Mouse (Mus musculus) CH12.LX (cell line): Measurements from ENCODE around the gene Birc3. TPM values are rescaled to one million over a fixed set of nuclear protein-coding genes. Genes with fewer than 3 reads are reported as not detected.

Experiments used
- DNase-seq: peaks from one replicate; pipeline ENCODE4 v3.0.0-alpha.2; 2013; ENCODE audit errors: extremely low read depth
- H3K27ac ChIP-seq: 2 replicates; pipeline ENCODE4 v1.5.1; 2012; ENCODE audit warnings: low read depth, mild to moderate bottlenecking, control low read depth, moderate library complexity; ENCODE audit not compliant: insufficient read depth
- H3K27me3 ChIP-seq: replicated peaks from 2 replicates; pipeline ENCODE3; 2012; ENCODE audit warnings: inconsistent platforms
- H3K36me3 ChIP-seq, 2 experiments: replicated peaks in 1 of 2; 2 replicates each; pipeline versions ENCODE3 to v1.6.1; 2012; ENCODE audit warnings: inconsistent platforms in 1 of 2, low read length in 1 of 2, mild to moderate bottlenecking in 1 of 2, mixed read lengths in 1 of 2, moderate library complexity in 1 of 2; ENCODE audit not compliant: control insufficient read depth in 1 of 2, insufficient read depth in 1 of 2
- H3K4me1 ChIP-seq, 2 experiments: 2 replicates each; pipeline ENCODE4 v1.6.1; 2012; ENCODE audit warnings: inconsistent platforms in 1 of 2, moderate library complexity in 1 of 2; ENCODE audit not compliant: insufficient read depth in 2 of 2, control insufficient read depth in 1 of 2
- H3K4me2 ChIP-seq: 2 replicates; pipeline ENCODE4 v1.6.1; 2012; ENCODE audit warnings: low read depth, mild to moderate bottlenecking, control low read depth; ENCODE audit not compliant: poor library complexity, insufficient read depth, severe bottlenecking
- H3K4me3 ChIP-seq, 3 experiments: fragments of 150-350 bp in 1 of 3; sonication (generic) in 1 of 3; replicated peaks in 1 of 3; 2 replicates each; pipeline versions ENCODE3 to v1.5.1; 2011 to 2012; ENCODE audit warnings: low read depth in 2 of 3, low read length in 2 of 3, mild to moderate bottlenecking in 2 of 3, moderate library complexity in 2 of 3, control low read depth in 1 of 3, improper control_type of control experiment in 1 of 3, inconsistent platforms in 1 of 3, mixed read lengths in 1 of 3; ENCODE audit not compliant: poor library complexity in 1 of 3
- H3K79me2 ChIP-seq: replicated peaks from 2 replicates; pipeline ENCODE4 v1.6.1; 2012; ENCODE audit warnings: mild to moderate bottlenecking, moderate library complexity; ENCODE audit not compliant: control insufficient read depth, poor library complexity, insufficient read depth, severe bottlenecking; ENCODE audit errors: extremely low read depth
- H3K9ac ChIP-seq: 2 replicates; pipeline ENCODE4 v1.6.1; 2012; ENCODE audit warnings: low read depth, mild to moderate bottlenecking, control low read depth, moderate library complexity; ENCODE audit not compliant: insufficient read depth
- H3K9me3 ChIP-seq: replicated peaks from 2 replicates; pipeline ENCODE3; 2012; ENCODE audit warnings: low read length, inconsistent platforms, mixed read lengths
- BHLHE40 ChIP-seq: IDR thresholded peaks from 2 replicates; pipeline ENCODE4 v1.6.1; 2011; ENCODE audit warnings: mild to moderate bottlenecking, low read depth, low read length, improper control_type of control experiment
- E2F4 ChIP-seq: IDR thresholded peaks from 2 replicates; pipeline ENCODE4 v1.6.1; 2011; ENCODE audit warnings: low read depth, low read length, improper control_type of control experiment; ENCODE audit not compliant: insufficient replicate concordance
- GABPA ChIP-seq: IDR thresholded peaks from 2 replicates; pipeline ENCODE4 v1.6.1; 2012; ENCODE audit warnings: low read depth, low read length, improper control_type of control experiment, inconsistent platforms; ENCODE audit not compliant: insufficient replicate concordance
- HCFC1 ChIP-seq: IDR thresholded peaks from 2 replicates; pipeline ENCODE4 v1.6.1; 2012; ENCODE audit warnings: low read depth, mild to moderate bottlenecking, inconsistent platforms, low read length, improper control_type of control experiment
- KAT2A ChIP-seq: IDR thresholded peaks from 2 replicates; pipeline ENCODE4 v1.6.1; 2012; ENCODE audit warnings: low read length, improper control_type of control experiment, inconsistent platforms; ENCODE audit not compliant: insufficient replicate concordance
- MAFK ChIP-seq: IDR thresholded peaks from 2 replicates; pipeline ENCODE4 v1.6.1; 2011; ENCODE audit warnings: low read length, improper control_type of control experiment; ENCODE audit not compliant: insufficient replicate concordance
- MAZ ChIP-seq: IDR thresholded peaks from 2 replicates; pipeline ENCODE4 v1.6.1; 2012; ENCODE audit warnings: low read depth, mild to moderate bottlenecking, inconsistent platforms, low read length, improper control_type of control experiment, moderate library complexity
- NRF1 ChIP-seq: IDR thresholded peaks from 2 replicates; pipeline ENCODE4 v1.6.1; 2014; ENCODE audit warnings: low read depth, mild to moderate bottlenecking, inconsistent platforms, low read length, improper control_type of control experiment, moderate library complexity
- RCOR1 ChIP-seq: conservative IDR thresholded peaks from 2 replicates; pipeline ENCODE4 v1.6.1; 2012; ENCODE audit warnings: low read depth, mild to moderate bottlenecking, inconsistent platforms, low read length, improper control_type of control experiment
- SIN3A ChIP-seq: IDR thresholded peaks from 2 replicates; pipeline ENCODE4 v1.6.1; 2012; ENCODE audit warnings: low read length, improper control_type of control experiment, inconsistent platforms
- SMC3 ChIP-seq: IDR thresholded peaks from 2 replicates; pipeline ENCODE4 v1.6.1; 2011; ENCODE audit warnings: low read depth, low read length, improper control_type of control experiment
- TBP ChIP-seq: conservative IDR thresholded peaks from 2 replicates; pipeline ENCODE4 v1.6.1; 2011; ENCODE audit warnings: low read depth, low read length, improper control_type of control experiment
- USF1 ChIP-seq: IDR thresholded peaks from 2 replicates; pipeline ENCODE4 v1.6.1; 2014; ENCODE audit warnings: low read depth, mild to moderate bottlenecking, inconsistent platforms, low read length, improper control_type of control experiment
- USF2 ChIP-seq: conservative IDR thresholded peaks from 2 replicates; pipeline ENCODE4 v1.6.1; 2011; ENCODE audit warnings: low read depth, low read length, improper control_type of control experiment
- ZC3H11A ChIP-seq: IDR thresholded peaks from 2 replicates; pipeline ENCODE4 v1.6.1; 2012; ENCODE audit warnings: low read depth, mild to moderate bottlenecking, inconsistent platforms, low read length, improper control_type of control experiment
- ZKSCAN1 ChIP-seq: IDR thresholded peaks from 2 replicates; pipeline ENCODE4 v1.6.1; 2012; ENCODE audit warnings: low read depth, inconsistent platforms, low read length, improper control_type of control experiment, borderline replicate concordance
- ZNF384 ChIP-seq: IDR thresholded peaks from 2 replicates; pipeline ENCODE4 v1.6.1; 2012; ENCODE audit warnings: low read depth, low read length, improper control_type of control experiment, inconsistent platforms
- dilution Hi-C: fragments of 300-500 bp; cut with MboI; formaldehyde crosslinking; loops from 2 replicates; pipeline ENCODE4 v1.14.3; 2020; ENCODE audit warnings: low sequenced_read_pairs; ENCODE audit not compliant: extremely low pct_unique_long_range_greater_than_20kb, extremely low pct_ligation_motif_present
- in situ Hi-C: fragments of 300-500 bp; cut with MboI; formaldehyde crosslinking; loops from 3 replicates; pipeline ENCODE4 v1.14.3; 2019; ENCODE audit warnings: low sequenced_read_pairs, low pct_ligation_motif_present, low pct_unique_long_range_greater_than_20kb, mixed read lengths
- polyA plus RNA-seq: library from polyadenylated mRNA; unstranded; fragments of >175 nt; gene quantifications from 2 replicates; pipeline ENCODE4 v1.2.1, GENCODE M21; 2012; ENCODE audit warnings: low read depth; ENCODE audit not compliant: insufficient read length
- total RNA-seq, 2 experiments: library from RNA; depleted of rRNA; stranded (reverse); fragments of 300-350 nt in 1 of 2; fragments of >200 nt in 1 of 2; gene quantifications; 2 replicates each; pipeline ENCODE4 v1.2.3; 2012 to 2014

The Birc3 gene
- total and polyA plus RNA-seq, 3 experiments = 67.9 to 80.0 (median 73.2) TPM

GRCm38 (mm10) chr9:7903262-7903661, 30.3 kb upstream of the Birc3 start:
- in situ Hi-C loops = no loop called here
- no peak for DNase-seq
- no peaks in the 10 kb centered on the region for H3K36me3 ChIP-seq
- TF ChIP-seq E2F4 = no peak
- no peak for TF ChIP-seq USF2
- TF ChIP-seq KAT2A = no peak
- no peak overlapping the region for H3K27ac ChIP-seq
- H3K9me3 ChIP-seq = peaks cover 2% of the 10 kb centered on the region
- peaks cover 0 to 11% of the 10 kb centered on the region in 2 experiments; a peak in 2 of 4 replicates for H3K4me1 ChIP-seq
- dilution Hi-C loops = no loop called here
- no peaks in the 10 kb centered on the region for H3K27me3 ChIP-seq
- H3K79me2 ChIP-seq = no peaks in the 10 kb centered on the region
- H3K4me2 ChIP-seq = no peak overlapping the region
- no peak overlapping the region for H3K9ac ChIP-seq
- no peak overlapping the region for H3K4me3 ChIP-seq

- no peak overlapping the region for H3K4me2 ChIP-seq
Observed at GRCm38 (mm10) chr9:7902311-7902710, 29.3 kb upstream of the Birc3 start.

GRCm38 (mm10) chr9:7900965-7901364, 28.0 kb upstream of the Birc3 start:
- TF ChIP-seq RCOR1 (no peak), GABPA (no peak), USF1 (no peak), HCFC1 (no peak), E2F4 (no peak), ZKSCAN1 (no peak), MAFK (no peak), TBP (no peak), MAZ (no peak), ZNF384 (no peak), SMC3 (no peak), SIN3A (no peak), BHLHE40 (no peak), ZC3H11A (no peak)
- dilution Hi-C loops = no loop called here
- Histone ChIP-seq H3K36me3 (no peaks in the 10 kb centered on the region), H3K79me2 (no peaks in the 10 kb centered on the region), H3K4me3 (no peak overlapping the region), H3K9ac (no peak overlapping the region), H3K4me2 (no peak overlapping the region), H3K9me3 (peaks cover 2% of the 10 kb centered on the region), H3K27me3 (no peaks in the 10 kb centered on the region), H3K4me1 (peaks cover 3 to 13% of the 10 kb centered on the region in 2 experiments; a peak in 3 of 4 replicates), H3K27ac (no peak overlapping the region)
- in situ Hi-C loops = no loop called here
- no peak for DNase-seq

More at GRCm38 (mm10) chr9:7902311-7902710, 29.3 kb upstream of the Birc3 start:
- dilution Hi-C loops = no loop called here
- TF ChIP-seq MAFK (no peak), KAT2A (no peak), NRF1 (no peak), MAZ (no peak)
- TF ChIP-seq, all 38 proteins: peak for 0
- Histone ChIP-seq H3K79me2 (no peaks in the 10 kb centered on the region), H3K36me3 (no peaks in the 10 kb centered on the region), H3K9ac (no peak overlapping the region), H3K4me3 (no peak overlapping the region), H3K27ac (no peak overlapping the region), H3K4me1 (peaks cover 0 to 9% of the 10 kb centered on the region in 2 experiments; a peak in 1 of 4 replicates), H3K27me3 (no peaks in the 10 kb centered on the region), H3K9me3 (peaks cover 2% of the 10 kb centered on the region)
- no peak for DNase-seq
- in situ Hi-C loops = no loop called here
